Mouse (Mus musculus): ENCODE measurements around the gene Pdcd4. TPM values are rescaled to one million over a fixed set of nuclear protein-coding genes. Genes with fewer than 3 reads are reported as not detected.

Pdcd4 gene
- 100 to 1,000 TPM; 371 to 394 TPM for total RNA-seq (2023)

DNA sequence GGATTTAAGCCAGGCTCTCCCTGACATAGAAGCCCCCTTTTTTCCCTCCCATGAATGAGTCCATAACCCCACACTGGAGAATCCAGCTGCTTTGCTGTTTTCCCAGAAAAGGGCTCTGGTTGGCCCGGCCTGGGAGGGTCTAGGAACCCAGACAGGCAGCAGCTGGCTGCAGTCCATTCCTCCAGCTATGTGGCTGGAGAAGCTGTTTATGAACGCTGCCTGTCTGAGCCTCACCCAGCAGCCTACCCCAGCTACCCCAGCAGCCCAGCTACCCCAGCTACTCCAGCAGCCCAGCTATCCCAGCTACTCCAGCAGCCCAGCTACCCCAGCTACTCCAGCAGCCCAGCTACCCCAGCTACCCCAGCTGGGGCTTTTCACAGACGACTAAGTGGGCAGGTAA is at the start of gene Pdcd4:
Pdcd4 (plus strand) TSS at position 171 of the 400 bp plus-strand sequence.

DNA sequence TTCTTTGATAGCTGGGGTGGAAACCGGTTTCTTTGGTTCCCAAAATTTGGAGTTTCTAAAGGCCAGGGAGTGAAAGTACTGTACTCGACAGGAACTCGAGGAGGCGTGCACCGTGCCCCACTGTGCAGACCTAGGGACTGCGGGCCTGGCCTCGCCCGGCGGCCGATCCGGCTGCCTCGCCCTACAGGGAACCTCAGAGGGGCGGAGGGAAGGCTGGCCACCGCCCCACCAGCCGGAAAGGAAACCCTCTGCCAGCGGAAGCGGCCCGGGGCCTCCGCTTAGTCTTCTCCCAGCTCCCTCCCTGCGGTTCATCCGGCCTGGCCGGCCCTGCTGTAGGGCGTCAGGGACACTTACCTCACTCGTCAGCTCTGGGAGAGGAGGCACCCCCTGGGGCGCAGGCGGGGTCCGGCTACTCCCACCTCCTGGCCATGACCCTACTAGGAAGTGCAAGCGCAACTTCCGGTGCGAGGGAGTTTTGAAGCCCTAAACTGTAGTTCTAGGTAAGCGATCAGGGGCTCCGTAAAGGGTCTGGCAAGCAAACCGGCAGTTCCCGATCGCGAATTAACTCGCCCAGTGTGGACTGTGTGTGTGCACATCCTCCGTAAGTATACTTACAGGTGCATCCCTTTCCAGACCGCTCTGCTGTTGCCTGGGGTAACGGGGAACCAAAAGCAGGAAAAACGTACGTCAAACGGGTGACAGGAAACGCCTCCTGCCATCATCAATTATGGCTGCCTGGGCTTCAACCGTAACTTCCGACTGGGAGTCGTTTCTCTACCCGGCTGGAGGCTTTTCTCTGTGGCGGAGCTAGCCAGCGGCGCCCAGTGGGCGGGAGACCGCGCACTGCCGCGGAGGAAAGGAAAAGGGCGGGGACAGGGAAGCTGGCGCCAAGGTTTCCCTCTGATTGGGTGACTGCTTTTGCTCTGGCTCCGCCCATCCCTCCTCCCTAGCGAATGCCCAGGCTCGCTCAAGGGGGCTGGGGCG is 52.1 kb downstream of the Pdcd4 start, which contains the start of the genes Shoc2 and Bbip1:
Shoc2 (plus strand) TSS at position 505 of the 984 bp plus-strand sequence.
Bbip1 (minus strand) TSS at position 826 of the 984 bp plus-strand sequence.

Other genes with a start within 250 kb of the Pdcd4 start
- gene Rbm20, start 214.9 kb upstream of the Pdcd4 start, total RNA-seq (2023), result under 1 TPM; 0.17 to 0.24 TPM
- gene Shoc2, start 52.1 kb downstream of the Pdcd4 start, total RNA-seq (2023), result 10 to 100 TPM; 59.3 to 63.7 TPM
- gene Bbip1, start 52.4 kb downstream of the Pdcd4 start, total RNA-seq (2023), result 10 to 100 TPM; 31.9 to 34.7 TPM
- gene Adra2a, start 151.9 kb downstream of the Pdcd4 start, total RNA-seq (2023), result 1 to 10 TPM; 3.3 to 4.2 TPM

Measured in T-cell, adult 66 days (primary cell).